In the genomic region with DNA sequence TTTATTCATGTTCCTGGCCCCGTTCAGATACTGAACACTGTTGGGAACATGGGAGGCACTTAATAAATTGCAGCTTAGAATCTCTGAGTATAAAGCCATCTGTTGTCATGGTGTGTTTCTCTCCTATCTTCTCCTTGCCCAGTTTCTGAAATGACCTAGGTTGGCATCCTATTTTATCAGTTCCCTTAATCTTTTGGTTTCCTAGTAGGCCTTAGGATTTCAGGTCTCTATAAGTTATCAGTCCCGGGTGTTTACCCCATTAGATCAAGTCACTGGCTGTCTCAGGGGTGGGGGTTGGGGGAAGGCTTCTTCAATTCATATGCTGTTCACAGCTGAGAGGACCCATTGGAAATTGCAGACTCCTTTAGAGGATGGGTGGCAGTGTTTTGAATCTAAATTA, we compare ENCODE assay signal across 7 mouse cellular contexts. TPM values are rescaled to one million over a fixed set of nuclear protein-coding genes. Genes with fewer than 3 reads are reported as not detected.
DNase-seq lines count a peak whose midpoint lies in the region; ATAC-seq and TF ChIP-seq lines count a peak whose summit lies in the region.

No protein-coding gene starts in this region.

- 56% methylated on average over 2 of the region's 2 CpGs for WGBS in lung, embryonic 14.5 days
- WGBS in forebrain, embryonic 12.5 days, result 85% methylated on average over 2 of the region's 2 CpGs
- 70% methylated on average over 2 of the region's 2 CpGs for WGBS in limb, embryonic 14.5 days
- WGBS in stomach, embryonic 14.5 days, result 53% methylated on average over 2 of the region's 2 CpGs

- no peak for TF ChIP-seq CTCF in lung, embryonic 14.5 days (IDR thresholded peaks at IDR 0.05; ENCODE audit: low read depth)

- peak overlapping the region; percentile 85 for H3K4me2 ChIP-seq in lung, embryonic 14.5 days
- peak overlapping the region; percentile 91 for H3K4me2 ChIP-seq in forebrain, embryonic 12.5 days
- peak overlapping the region; percentile 75 for H3K4me2 ChIP-seq in limb, embryonic 14.5 days (replicated peaks; ENCODE audit: low read depth, low read length, severe bottlenecking)
- H3K4me2 ChIP-seq in stomach, embryonic 14.5 days (replicated peaks; ENCODE audit: low read depth, low read length), result peak overlapping the region; percentile 87

- peak overlapping the region; percentile 80 for H3K9ac ChIP-seq in lung, embryonic 14.5 days
- peak overlapping the region; percentile 90; the same call in 1 of the 2 replicates for H3K9ac ChIP-seq in forebrain, embryonic 12.5 days
- peak overlapping the region; percentile 88 for H3K9ac ChIP-seq in limb, embryonic 14.5 days (ENCODE audit: low read depth, low read length, severe bottlenecking)
- H3K9ac ChIP-seq in stomach, embryonic 14.5 days (replicated peaks; ENCODE audit: low read depth, low read length), result peak overlapping the region; percentile 87; the same call in 1 of the 2 replicates

- no peaks in the 10 kb centered on the region for H3K27me3 ChIP-seq in lung, embryonic 14.5 days (ENCODE audit: insufficient read depth, low read length)
- no peaks in the 10 kb centered on the region for H3K27me3 ChIP-seq in forebrain, embryonic 12.5 days
- no peaks in the 10 kb centered on the region for H3K27me3 ChIP-seq in limb, embryonic 14.5 days (ENCODE audit: control insufficient read depth, insufficient read depth, low read length)
- no peaks in the 10 kb centered on the region for H3K27me3 ChIP-seq in stomach, embryonic 14.5 days (ENCODE audit: control insufficient read depth, insufficient read depth, low read length)

- no peaks in the 10 kb centered on the region for H3K9me3 ChIP-seq in lung, embryonic 14.5 days (ENCODE audit: low read depth, low read length)
- no peaks in the 10 kb centered on the region for H3K9me3 ChIP-seq in forebrain, embryonic 12.5 days
- no peaks in the 10 kb centered on the region for H3K9me3 ChIP-seq in limb, embryonic 14.5 days (ENCODE audit: control insufficient read depth, low read length)
- H3K9me3 ChIP-seq in stomach, embryonic 14.5 days (ENCODE audit: control insufficient read depth, low read depth, low read length), result no peaks in the 10 kb centered on the region

- no peak for DNase-seq in lung, embryonic 14.5 days
- no peak for DNase-seq in lung, postnatal 36 days
- no peak for DNase-seq in limb, embryonic 14.5 days (ENCODE audit: low spot score)
- no peak for DNase-seq in adrenal gland, postnatal 25 days

- ATAC-seq in lung, embryonic 14.5 days (ENCODE audit: insufficient read depth), result no peak
- ATAC-seq in forebrain, embryonic 12.5 days (ENCODE audit: low FRiP score), result no peak
- ATAC-seq in limb, embryonic 14.5 days (ENCODE audit: low FRiP score, low read depth), result no peak
- no peak for ATAC-seq in stomach, embryonic 14.5 days (ENCODE audit: insufficient number of reproducible peaks, insufficient read depth, low FRiP score, low read depth)
- no peak for ATAC-seq in cerebellum, adult (ENCODE audit: insufficient number of reproducible peaks, low FRiP score, low TSS enrichment)

- no peak for TF ChIP-seq POLR2A in limb, embryonic 14.5 days (IDR thresholded peaks at IDR 0.05; ENCODE audit: borderline replicate concordance, extremely low read depth, insufficient read depth, insufficient read length)

- no peak overlapping the region for H3K27ac ChIP-seq in lung, embryonic 14.5 days (ENCODE audit: low read depth)
- H3K27ac ChIP-seq in forebrain, embryonic 12.5 days, result no peak overlapping the region
- no peak overlapping the region for H3K27ac ChIP-seq in limb, embryonic 14.5 days (replicated peaks; ENCODE audit: low read depth, low read length)
- H3K27ac ChIP-seq in stomach, embryonic 14.5 days (ENCODE audit: low read length), result no peak overlapping the region

- H3K36me3 ChIP-seq in lung, embryonic 14.5 days (ENCODE audit: insufficient read depth), result 0 out of 2 replicates have a peak, but pooled peaks cover 5% of the 10 kb centered on the region
- peaks cover 6% of the 10 kb centered on the region; the same call in 1 of the 2 replicates for H3K36me3 ChIP-seq in forebrain, embryonic 12.5 days (replicated peaks)
- H3K36me3 ChIP-seq in limb, embryonic 14.5 days (ENCODE audit: control insufficient read depth, insufficient read depth, low read length), result 0 out of 2 replicates have a peak, but pooled peaks cover 12% of the 10 kb centered on the region
- no peaks in the 10 kb centered on the region for H3K36me3 ChIP-seq in stomach, embryonic 14.5 days (ENCODE audit: control insufficient read depth, insufficient read depth, low read length)

- peak overlapping the region; percentile 83 for H3K4me3 ChIP-seq in lung, embryonic 14.5 days (ENCODE audit: low read depth, low read length)
- peak overlapping the region; percentile 78 for H3K4me3 ChIP-seq in forebrain, embryonic 12.5 days (replicated peaks)
- H3K4me3 ChIP-seq in limb, embryonic 14.5 days (replicated peaks; ENCODE audit: low read length), result peak overlapping the region; percentile 93
- peak overlapping the region; percentile 89 for H3K4me3 ChIP-seq in stomach, embryonic 14.5 days (ENCODE audit: low read depth, low read length)

- no peaks in the 10 kb centered on the region for H3K4me1 ChIP-seq in lung, embryonic 14.5 days (ENCODE audit: insufficient read depth)
- peaks cover 10% of the 10 kb centered on the region for H3K4me1 ChIP-seq in forebrain, embryonic 12.5 days
- H3K4me1 ChIP-seq in limb, embryonic 14.5 days (ENCODE audit: control insufficient read depth, insufficient read depth, low read length), result peaks cover 7% of the 10 kb centered on the region
- H3K4me1 ChIP-seq in stomach, embryonic 14.5 days (ENCODE audit: control insufficient read depth, insufficient read depth, low read length), result peaks cover 9% of the 10 kb centered on the region; the same call in 1 of the 2 replicates

RNA-seq across cellular contexts. Expression of a gene that starts 1.0 kb away (rescaled TPM):
- polyA plus RNA-seq in lung, embryonic 14.5 days (2014; fragmentation: Nextera tagmentation; extraction: Ambion mirVana), result not detected in 2 replicates
- not detected in 2 replicates for polyA plus RNA-seq in forebrain, embryonic 12.5 days (2016; fragmentation: Nextera tagmentation; extraction: Ambion mirVana)
- not detected in 2 replicates for polyA plus RNA-seq in limb, embryonic 14.5 days (2012; rRNA removed)
- not detected in 2 replicates for polyA plus RNA-seq in limb, embryonic 14.5 days (2014; fragmentation: Nextera tagmentation; extraction: Ambion mirVana)
- polyA plus RNA-seq in stomach, embryonic 14.5 days (2014; fragmentation: Nextera tagmentation; extraction: Ambion mirVana), result not detected in 2 replicates
- total RNA-seq in adrenal gland, postnatal 25 days (2021), result not detected in 2 replicates

RNA-seq across cellular contexts. Expression of a gene that starts 1.2 kb away (rescaled TPM):
- polyA plus RNA-seq in lung, embryonic 14.5 days (2014; fragmentation: Nextera tagmentation; extraction: Ambion mirVana), result 144 and 148 TPM in 2 replicates
- polyA plus RNA-seq in forebrain, embryonic 12.5 days (2016; fragmentation: Nextera tagmentation; extraction: Ambion mirVana), result 168 and 174 TPM in 2 replicates
- polyA plus RNA-seq in limb, embryonic 14.5 days (2012; rRNA removed), result 145 and 150 TPM in 2 replicates
- polyA plus RNA-seq in limb, embryonic 14.5 days (2014; fragmentation: Nextera tagmentation; extraction: Ambion mirVana), result 142 and 147 TPM in 2 replicates
- polyA plus RNA-seq in stomach, embryonic 14.5 days (2014; fragmentation: Nextera tagmentation; extraction: Ambion mirVana), result 150 and 152 TPM in 2 replicates
- total RNA-seq in adrenal gland, postnatal 25 days (2021), result 110 and 126 TPM in 2 replicates

RNA-seq across cellular contexts. Expression of a gene that starts 29.2 kb away (rescaled TPM):
- polyA plus RNA-seq in lung, embryonic 14.5 days (2014; fragmentation: Nextera tagmentation; extraction: Ambion mirVana), result 182 and 189 TPM in 2 replicates
- polyA plus RNA-seq in forebrain, embryonic 12.5 days (2016; fragmentation: Nextera tagmentation; extraction: Ambion mirVana), result 52.2 and 65.6 TPM in 2 replicates
- 324 and 340 TPM in 2 replicates for polyA plus RNA-seq in limb, embryonic 14.5 days (2012; rRNA removed)
- polyA plus RNA-seq in limb, embryonic 14.5 days (2014; fragmentation: Nextera tagmentation; extraction: Ambion mirVana), result 214 and 217 TPM in 2 replicates
- polyA plus RNA-seq in stomach, embryonic 14.5 days (2014; fragmentation: Nextera tagmentation; extraction: Ambion mirVana), result 144 and 163 TPM in 2 replicates
- 243 and 311 TPM in 2 replicates for total RNA-seq in adrenal gland, postnatal 25 days (2021)

RNA-seq across cellular contexts. Expression of a gene that starts 42.0 kb away (rescaled TPM):
- not detected in 2 replicates for polyA plus RNA-seq in lung, embryonic 14.5 days (2014; fragmentation: Nextera tagmentation; extraction: Ambion mirVana)
- polyA plus RNA-seq in forebrain, embryonic 12.5 days (2016; fragmentation: Nextera tagmentation; extraction: Ambion mirVana), result not detected in 2 replicates
- not detected in 2 replicates for polyA plus RNA-seq in limb, embryonic 14.5 days (2012; rRNA removed)
- not detected in 2 replicates for polyA plus RNA-seq in limb, embryonic 14.5 days (2014; fragmentation: Nextera tagmentation; extraction: Ambion mirVana)
- polyA plus RNA-seq in stomach, embryonic 14.5 days (2014; fragmentation: Nextera tagmentation; extraction: Ambion mirVana), result not detected in 2 replicates
- not detected in 2 replicates for total RNA-seq in adrenal gland, postnatal 25 days (2021)

RNA-seq across cellular contexts. Expression of a gene that starts 52.3 kb away (rescaled TPM):
- polyA plus RNA-seq in lung, embryonic 14.5 days (2014; fragmentation: Nextera tagmentation; extraction: Ambion mirVana), result not detected in 2 replicates
- not detected in 2 replicates for polyA plus RNA-seq in forebrain, embryonic 12.5 days (2016; fragmentation: Nextera tagmentation; extraction: Ambion mirVana)
- polyA plus RNA-seq in limb, embryonic 14.5 days (2012; rRNA removed), result not detected in 2 replicates
- not detected in 2 replicates for polyA plus RNA-seq in limb, embryonic 14.5 days (2014; fragmentation: Nextera tagmentation; extraction: Ambion mirVana)
- not detected in 2 replicates for polyA plus RNA-seq in stomach, embryonic 14.5 days (2014; fragmentation: Nextera tagmentation; extraction: Ambion mirVana)
- not detected in 2 replicates for total RNA-seq in adrenal gland, postnatal 25 days (2021)
